ENCODE assay signal across 8 mouse cellular contexts in the genomic region with DNA sequence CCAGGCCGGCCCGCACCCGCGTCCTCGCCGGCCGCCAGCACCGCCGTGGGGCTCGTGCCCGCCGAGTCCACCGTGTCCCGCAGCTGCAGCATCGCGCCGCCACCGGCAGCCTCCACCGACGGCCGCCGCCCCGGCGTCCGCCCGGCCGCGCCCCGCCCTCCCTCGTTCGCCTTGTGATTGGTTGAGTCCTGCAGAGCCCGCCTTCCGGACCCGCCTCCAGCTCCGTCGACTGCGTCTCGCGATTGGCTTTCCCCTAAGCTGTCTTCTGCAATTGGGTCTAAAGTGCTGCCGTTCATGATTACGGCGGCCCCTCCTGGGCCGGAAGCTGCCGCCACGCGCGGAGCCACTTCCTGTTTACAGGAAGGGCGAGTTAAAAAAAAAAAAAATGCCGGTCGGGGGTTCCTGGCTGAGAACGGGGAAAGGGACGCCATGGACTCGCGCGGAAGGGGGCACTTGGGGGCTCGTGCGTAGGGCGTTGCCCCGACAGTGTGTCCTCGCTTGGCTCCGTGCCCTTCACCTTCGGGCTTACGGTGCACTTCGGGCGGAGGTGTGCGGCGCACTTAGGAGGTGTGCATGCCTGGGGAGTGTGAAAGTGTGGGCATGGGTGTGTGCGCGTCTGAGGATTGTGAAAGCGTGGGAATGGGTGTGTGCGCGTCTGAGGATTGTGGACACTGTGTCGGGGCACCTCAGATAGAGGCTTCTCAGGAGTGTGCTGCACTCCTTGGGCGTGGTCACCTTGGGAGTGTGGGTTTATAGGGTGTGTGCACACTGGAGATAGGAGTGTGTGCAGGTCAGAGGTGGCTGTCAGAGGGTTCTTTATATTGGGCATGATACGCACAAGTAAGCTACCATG. TPM values are rescaled to one million over a fixed set of nuclear protein-coding genes. Genes with fewer than 3 reads are reported as not detected.
DNase-seq lines count a peak whose midpoint lies in the region; ATAC-seq and TF ChIP-seq lines count a peak whose summit lies in the region.

Gene Tprgl, minus strand, starts transcription at position 129 of the 853 bp plus-strand sequence.

- no peaks in the 10 kb centered on the region for H3K9me3 ChIP-seq in hindbrain, postnatal 0 days (ENCODE audit: low read length)

- peaks cover 28% of the 10 kb centered on the region; the same call in 1 of the 2 replicates for H3K36me3 ChIP-seq in hindbrain, postnatal 0 days (ENCODE audit: insufficient read depth, low read length)

- no peak for TF ChIP-seq CTCF in gastrocnemius, adult 2 months (IDR thresholded peaks at IDR 0.05)
- TF ChIP-seq CTCF in hindbrain, postnatal 0 days (IDR thresholded peaks at IDR 0.05; ENCODE audit: low read depth): no peak
- no peak for TF ChIP-seq CTCF in left cerebral cortex, adult 2 months (IDR thresholded peaks at IDR 0.05)

- intact Hi-C loops in gastrocnemius, adult 2 months (cut with DNase I): loop anchor here (10.0 kb wide), 2 partner anchors 144 to 196 kb away; partner anchors contain the start of gene Arhgef16
- intact Hi-C loops in left cerebral cortex, adult 2 months (cut with DNase I): loop anchor here (2.0 to 10.0 kb wide), 3 partner anchors 96 to 667 kb away; no protein-coding TSS in a partner anchor

- DNase-seq in ZHBTc4 (ENCODE audit: low read depth, low spot score): peak; percentile 99
- peak; percentile 99 for DNase-seq in gastrocnemius, adult 2 months
- peak; percentile 98 for DNase-seq in hindbrain, postnatal 0 days (ENCODE audit: low spot score)
- peak; percentile 97 for DNase-seq in left cerebral cortex, adult 2 months (ENCODE audit: extremely low spot score in 1 of 2, low spot score in 2 of 2)
- DNase-seq in right cerebral cortex, adult 2 months (ENCODE audit: low spot score in 2 of 2): peak; percentile 96
- peak; percentile 97 for DNase-seq in urinary bladder, postnatal 14 days (ENCODE audit: low spot score)

- peak within 1 kb of the TSS; percentile 91 for H3K4me3 ChIP-seq in gastrocnemius, adult 2 months
- peak within 1 kb of the TSS; percentile 71 for H3K4me3 ChIP-seq in hindbrain, postnatal 0 days (ENCODE audit: low read length)
- H3K4me3 ChIP-seq in left cerebral cortex, adult 2 months: peak within 1 kb of the TSS; percentile 98

- H3K4me1 ChIP-seq in hindbrain, postnatal 0 days (ENCODE audit: insufficient read depth, low read length): peaks cover 12% of the 10 kb centered on the region

- H3K9ac ChIP-seq in hindbrain, postnatal 0 days (replicated peaks; ENCODE audit: low read length): peak within 1 kb of the TSS; percentile 78

- H3K4me2 ChIP-seq in hindbrain, postnatal 0 days (ENCODE audit: low read depth, low read length): peak within 1 kb of the TSS; percentile 93

- peak; percentile 89 for ATAC-seq in common myeloid progenitor, adult 5-6 weeks (replicated peaks; ENCODE audit: low read depth, poor library complexity, severe bottlenecking)
- peak; percentile 97 for ATAC-seq in hindbrain, postnatal 0 days
- peak; percentile 87 for ATAC-seq in megakaryocyte, adult 5-6 weeks (ENCODE audit: poor library complexity, severe bottlenecking)

- WGBS in hindbrain, postnatal 0 days: under 1% methylated on average over 70 of the region's 75 CpGs

- H3K27me3 ChIP-seq in hindbrain, postnatal 0 days (ENCODE audit: insufficient read depth, low read length): no peaks in the 10 kb centered on the region

- peak within 1 kb of the TSS; percentile 99 for H3K27ac ChIP-seq in gastrocnemius, adult 2 months
- H3K27ac ChIP-seq in hindbrain, postnatal 0 days: peak within 1 kb of the TSS; percentile 81
- H3K27ac ChIP-seq in left cerebral cortex, adult 2 months: peak within 1 kb of the TSS; percentile 94

RNA-seq across cellular contexts. Expression of gene Tprgl, which starts in this region (rescaled TPM):
- 34.9 and 39.8 TPM in 2 replicates for total RNA-seq in common myeloid progenitor, adult 5-6 weeks (2017)
- total RNA-seq in gastrocnemius, adult 2 months (2021): 100 to 1,000 TPM in 1 of 2 experiments, 10 to 100 TPM in 1; 86.9 to 109 TPM
- total RNA-seq in hindbrain, postnatal 0 days (2014; rRNA removed): 212 and 220 TPM in 2 replicates
- polyA plus RNA-seq in hindbrain, postnatal 0 days (2015; fragmentation: Nextera tagmentation; extraction: Ambion mirVana): 228 and 239 TPM in 2 replicates
- total RNA-seq in left cerebral cortex, adult 2 months (2021): 100 to 1,000 TPM; 162 to 168 TPM
- 75.5 and 90.9 TPM in 2 replicates for total RNA-seq in megakaryocyte, adult 5-6 weeks (2015)
- 52.4 and 57.3 TPM in 2 replicates for total RNA-seq in megakaryocyte, adult 5-6 weeks (2017)

Comparison
In these comparisons a context has a peak if more than half of its experiments do, and no peak if none do; other contexts are left out.
1. Peak in every context shown above with its lines: DNase-seq, ATAC-seq, H3K4me3 ChIP-seq and H3K27ac ChIP-seq.